Mouse (Mus musculus): ENCODE results near the gene Ctxn2.

DNA sequence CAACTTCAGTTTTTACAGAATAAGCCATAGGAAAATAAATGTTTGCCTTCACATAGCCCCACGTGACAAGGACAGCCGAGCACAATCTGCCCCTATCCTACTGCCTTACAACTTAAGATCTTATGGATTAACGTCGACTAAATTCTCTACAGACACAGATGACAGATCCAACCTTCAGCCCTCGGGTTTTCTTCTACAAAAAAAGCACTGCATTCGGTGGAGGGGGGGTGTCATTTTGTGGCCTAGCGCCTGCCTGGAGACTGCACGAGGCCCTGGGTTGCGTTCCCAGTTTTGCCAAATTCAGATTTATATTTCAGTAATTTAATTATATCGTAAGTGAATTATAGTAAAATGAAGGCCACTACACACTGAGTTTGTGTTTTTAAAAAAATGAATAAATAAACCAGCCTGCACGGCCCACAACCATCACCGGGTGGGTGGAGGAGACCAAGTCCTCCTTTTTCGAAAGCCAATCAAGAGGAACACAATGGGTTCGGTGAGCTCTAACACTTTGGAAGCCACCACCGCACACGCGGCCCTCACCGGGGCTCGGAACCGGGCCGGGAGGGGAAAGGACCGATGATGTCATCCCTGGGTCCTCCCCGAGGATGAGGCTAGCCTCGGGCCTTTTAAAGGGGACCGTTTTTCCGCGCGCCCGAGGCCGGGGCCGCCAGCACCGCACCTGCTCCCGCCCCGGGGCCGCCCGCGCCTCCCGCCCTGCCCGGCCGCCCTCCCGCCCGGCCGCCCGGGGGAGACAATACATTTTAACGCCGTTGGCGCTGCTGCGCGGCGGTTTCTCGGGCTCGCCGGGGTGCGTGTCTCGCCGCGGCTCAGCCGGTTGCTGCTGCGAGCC, 13.6 kb upstream of the Ctxn2 start:
- TF ChIP-seq CTCF (IDR thresholded peaks at IDR 0.05; ENCODE audit: insufficient read depth, low read depth, low read length) (no peak), POLR2A (IDR thresholded peaks at IDR 0.05; ENCODE audit: insufficient read depth, low read depth, low read length) (no peak)

Data from olfactory bulb, adult 2 months (tissue).